Mouse (Mus musculus) heart, adult 2 months (tissue): ENCODE measurements at regions not wholly inside any gene's neighbourhood (a gene's known extent, or its start where the extent isn't known, plus 50 kb on each side); places are given as distances from the start of the nearest gene placed in this dataset.

Experiments
- DNase-seq, 2 experiments: peaks; one replicate each; pipeline ENCODE4 v3.0.0; 2021
- H3K27ac ChIP-seq: fragments of 200-600 bp; 2 replicates; pipeline ENCODE4 v1.8.1; 2022
- H3K27me3 ChIP-seq: fragments of 200-500 bp; 2 replicates; pipeline ENCODE4 v1.6.1; 2012; ENCODE audit warnings: mild to moderate bottlenecking, low read length, inconsistent platforms, mixed read lengths; ENCODE audit not compliant: control insufficient read depth, insufficient read depth
- H3K36me3 ChIP-seq: fragments of 200-500 bp; 2 replicates; pipeline ENCODE4 v1.6.1; 2012; ENCODE audit warnings: low read length, inconsistent platforms; ENCODE audit not compliant: control insufficient read depth, insufficient read depth
- H3K4me1 ChIP-seq: fragments of 200-500 bp; 2 replicates; pipeline ENCODE4 v1.6.1; 2011; ENCODE audit warnings: low read length; ENCODE audit not compliant: control insufficient read depth, insufficient read depth
- H3K4me3 ChIP-seq: fragments of 200-600 bp; 2 replicates; pipeline ENCODE4 v1.8.1; 2022
- H3K79me2 ChIP-seq: fragments of 200-500 bp; replicated peaks from 2 replicates; pipeline ENCODE4 v1.6.1; 2012; ENCODE audit warnings: mild to moderate bottlenecking, inconsistent platforms, low read length, moderate library complexity, mixed read lengths; ENCODE audit not compliant: control insufficient read depth, insufficient read depth
- H3K9ac ChIP-seq: fragments of 200-500 bp; 2 replicates; pipeline ENCODE4 v1.6.1; 2012; ENCODE audit warnings: low read depth, mild to moderate bottlenecking, control low read depth, inconsistent platforms, low read length, mixed read lengths
- CTCF ChIP-seq: fragments of 200-600 bp; IDR thresholded peaks from 2 replicates; pipeline ENCODE4 v1.8.1; 2022; ENCODE audit warnings: antibody characterized with exemption, mild to moderate bottlenecking, moderate library complexity
- EP300 ChIP-seq: fragments of 200-500 bp; IDR thresholded peaks from 2 replicates; pipeline ENCODE4 v1.6.1; 2011; ENCODE audit warnings: low read depth, low read length, control low read depth; ENCODE audit not compliant: insufficient read depth
- POLR2A ChIP-seq: fragments of 200-500 bp; IDR thresholded peaks from 2 replicates; pipeline ENCODE4 v1.6.1; 2011; ENCODE audit warnings: mild to moderate bottlenecking, low read depth, low read length, control low read depth; ENCODE audit not compliant: insufficient read depth
- WGBS: fragments of 180-500 bp; shearing (Covaris S2); methylation state at CpG from one replicate; pipeline ENCODE4 v1.1.7; 2018; 5-methylcytosine and 5-hydroxymethylcytosine counted together
- intact Hi-C: fragments of 180-260 bp; cut with DNase I; formaldehyde crosslinking; loops from one replicate; pipeline ENCODE4 v1.15.1; 2025

GRCm38 (mm10) chr8:48957614-48958013, 113.9 kb upstream of the Tenm3 start:
- H3K9ac ChIP-seq: no peak overlapping the region
- H3K4me1 ChIP-seq: no peaks in the 10 kb centered on the region
- no peak for TF ChIP-seq POLR2A
- H3K79me2 ChIP-seq: no peaks in the 10 kb centered on the region
- no peak for DNase-seq
- H3K4me3 ChIP-seq: no peak overlapping the region
- 77% methylated on average over 5 of the region's 5 CpGs for WGBS
- H3K27ac ChIP-seq: no peak overlapping the region
- no peaks in the 10 kb centered on the region for H3K36me3 ChIP-seq
- intact Hi-C loops: no loop called here
- H3K27me3 ChIP-seq: no peaks in the 10 kb centered on the region

- intact Hi-C loops: no loop called here
- H3K4me1 ChIP-seq: no peaks in the 10 kb centered on the region
- H3K27me3 ChIP-seq: no peaks in the 10 kb centered on the region
- H3K9ac ChIP-seq: no peak overlapping the region
- no peak overlapping the region for H3K4me3 ChIP-seq
- no peak for DNase-seq
- 82% methylated on average over 10 of the region's 10 CpGs for WGBS
- H3K79me2 ChIP-seq: no peaks in the 10 kb centered on the region
- TF ChIP-seq POLR2A: no peak
- TF ChIP-seq CTCF: no peak
- TF ChIP-seq EP300: no peak
- no peak overlapping the region for H3K27ac ChIP-seq
- H3K36me3 ChIP-seq: no peaks in the 10 kb centered on the region
These were observed 107.7 kb upstream of the Tenm3 start for GRCm38 (mm10) chr8:48951412-48951811.

GRCm38 (mm10) chr8:48944177-48944576, 100.4 kb upstream of the Tenm3 start:
- no peak overlapping the region for H3K4me3 ChIP-seq
- H3K4me1 ChIP-seq: no peaks in the 10 kb centered on the region
- no peaks in the 10 kb centered on the region for H3K36me3 ChIP-seq
- WGBS: 74% methylated on average over 1 of the region's 1 CpGs
- no peak overlapping the region for H3K9ac ChIP-seq
- H3K27me3 ChIP-seq: no peaks in the 10 kb centered on the region
- no peak for DNase-seq
- no peak overlapping the region for H3K27ac ChIP-seq
- no peaks in the 10 kb centered on the region for H3K79me2 ChIP-seq
- TF ChIP-seq EP300: no peak
- TF ChIP-seq CTCF: no peak
- no peak for TF ChIP-seq POLR2A
- intact Hi-C loops: no loop called here

- H3K4me3 ChIP-seq: no peak overlapping the region
- H3K27ac ChIP-seq: no peak overlapping the region
- WGBS: 81% methylated on average over 3 of the region's 3 CpGs
- no peaks in the 10 kb centered on the region for H3K36me3 ChIP-seq
- no peak for DNase-seq
- no peaks in the 10 kb centered on the region for H3K27me3 ChIP-seq
- intact Hi-C loops: no loop called here
- no peak overlapping the region for H3K9ac ChIP-seq
- H3K4me1 ChIP-seq: no peaks in the 10 kb centered on the region
- no peaks in the 10 kb centered on the region for H3K79me2 ChIP-seq
- TF ChIP-seq EP300 (no peak), POLR2A (no peak), CTCF (no peak)
These were observed 93.4 kb upstream of the Tenm3 start for GRCm38 (mm10) chr8:48937144-48937543.

- WGBS: 78% methylated on average over 11 of the region's 11 CpGs
- H3K4me3 ChIP-seq: no peak overlapping the region
- intact Hi-C loops: no loop called here
- no peaks in the 10 kb centered on the region for H3K27me3 ChIP-seq
- no peak overlapping the region for H3K9ac ChIP-seq
- H3K36me3 ChIP-seq: no peaks in the 10 kb centered on the region
- H3K79me2 ChIP-seq: no peaks in the 10 kb centered on the region
- no peak overlapping the region for H3K27ac ChIP-seq
- DNase-seq: no peak
- TF ChIP-seq EP300 (no peak), CTCF (no peak), POLR2A (no peak)
- H3K4me1 ChIP-seq: no peaks in the 10 kb centered on the region
These were observed 83.4 kb upstream of the Tenm3 start for GRCm38 (mm10) chr8:48927135-48927534.

GRCm38 (mm10) chr8:48915275-48915674, 71.5 kb upstream of the Tenm3 start:
- Histone ChIP-seq H3K4me3 (no peak overlapping the region), H3K27ac (no peak overlapping the region), H3K9ac (no peak overlapping the region), H3K36me3 (no peaks in the 10 kb centered on the region), H3K4me1 (no peaks in the 10 kb centered on the region), H3K79me2 (no peaks in the 10 kb centered on the region), H3K27me3 (no peaks in the 10 kb centered on the region)
- TF ChIP-seq EP300 (no peak), POLR2A (no peak), CTCF (no peak)
- 54% methylated on average over 3 of the region's 3 CpGs for WGBS
- intact Hi-C loops: no loop called here
- DNase-seq: no peak

- Histone ChIP-seq H3K36me3 (no peaks in the 10 kb centered on the region), H3K27me3 (no peaks in the 10 kb centered on the region), H3K4me3 (no peak overlapping the region), H3K4me1 (no peaks in the 10 kb centered on the region), H3K9ac (no peak overlapping the region), H3K79me2 (no peaks in the 10 kb centered on the region), H3K27ac (no peak overlapping the region)
- no peak for DNase-seq
- TF ChIP-seq EP300 (no peak), POLR2A (no peak), CTCF (no peak)
- intact Hi-C loops: no loop called here
- WGBS: 47% methylated on average over 4 of the region's 4 CpGs
These were observed 69.1 kb upstream of the Tenm3 start for GRCm38 (mm10) chr8:48912842-48913241.
